Mouse (Mus musculus) left cerebral cortex, postnatal 14 days (tissue): ENCODE measurements around the gene Arl5c. TPM values are rescaled to one million over a fixed set of nuclear protein-coding genes. Genes with fewer than 3 reads are reported as not detected.
A peak's percentile ranks its signal among the peaks of the same experiment; 100 is the strongest.
"Not testable (repeated sequence)": the region's sequence is repeated elsewhere in the genome, so short reads cannot be mapped to it uniquely, and the experiment has no call there.

Experiments used
- DNase-seq, 2 experiments: peaks; one replicate each; pipeline ENCODE4 v3.0.0; 2021 to 2022; ENCODE audit warnings: low spot score in 2 of 2, mixed read lengths in 1 of 2
- intact Hi-C: fragments of 180-260 bp; cut with DNase I; formaldehyde crosslinking; loops from one replicate; pipeline ENCODE4 v1.15.1; 2025
- microRNA-seq, 2 experiments: library from miRNA; unstranded; fragments of <30 nt; microRNA quantifications; one replicate each; pipeline ENCODE4 v1.2.0; 2022
- total RNA-seq, 2 experiments: library from RNA; stranded (reverse); gene quantifications; 2 replicates each; pipeline ENCODE4 v1.2.3; 2021

The Arl5c gene
- total RNA-seq, 2 experiments from 2014 or later = 2.2 to 2.3 TPM

- DNase-seq = no peak
These were observed 48.6 kb downstream of the Arl5c start for GRCm38 (mm10) chr11:97947426-97947825.

GRCm38 (mm10) chr11:97945738-97946289 lies 50.2 kb downstream of the Arl5c start:
- intact Hi-C loops = not testable (repeated sequence)

More at GRCm38 (mm10) chr11:97947426-97947825, 48.6 kb downstream of the Arl5c start:
- intact Hi-C loops = no loop called here

GRCm38 (mm10) chr11:97945031-97945430 lies 51.0 kb downstream of the Arl5c start:
- DNase-seq = peak in 1 of 2 experiments; percentile 65
- intact Hi-C loops = no loop called here

More at GRCm38 (mm10) chr11:97945738-97946289, 50.2 kb downstream of the Arl5c start:
- DNase-seq = not testable (repeated sequence)

- intact Hi-C loops = no loop called here
- no peak for DNase-seq
These were observed 52.7 kb downstream of the Arl5c start for GRCm38 (mm10) chr11:97943256-97943655.

GRCm38 (mm10) chr11:97942420-97943111 lies 53.4 kb downstream of the Arl5c start:
- DNase-seq = no peak
- intact Hi-C loops = no loop called here

Small RNAs within 50 kb of the gene (microRNA-seq; reads per million reads assigned to microRNA genes)
- gene Gm22461 = 0 reads per million in 2 experiments
- gene Gm27597 = 0 reads per million in 2 experiments

Other genes with a start within 250 kb of the Arl5c start
- 10 to 100 TPM; 20.3 to 21.3 TPM for gene Cwc25, start 229.6 kb downstream of the Arl5c start, total RNA-seq
- 1 to 10 TPM in 1 of 2 experiments, not detected in 1; 1.0 TPM for gene 1700001P01Rik, start 220.3 kb downstream of the Arl5c start, total RNA-seq
- 100 to 1,000 TPM; 342 to 343 TPM for gene Rpl23, start 213.7 kb downstream of the Arl5c start, total RNA-seq
- 100 to 1,000 TPM; 189 to 204 TPM for gene Lasp1, start 197.2 kb downstream of the Arl5c start, total RNA-seq
- gene B230217C12Rik, start 155.4 kb downstream of the Arl5c start, total RNA-seq = 10 to 100 TPM; 48.5 to 52.8 TPM
- gene Fbxo47, start 112.0 kb downstream of the Arl5c start, total RNA-seq = under 1 TPM; 0.86 to 0.99 TPM
- 10 to 100 TPM in 1 of 2 experiments, 1 to 10 TPM in 1; 9.8 to 14.9 TPM for gene Plxdc1, start 9.7 kb downstream of the Arl5c start, total RNA-seq
- gene Cacnb1, start 26.9 kb upstream of the Arl5c start, total RNA-seq = 100 to 1,000 TPM; 150 TPM
- 100 to 1,000 TPM; 536 to 545 TPM for gene Rpl19, start 30.5 kb upstream of the Arl5c start, total RNA-seq
- 10 to 100 TPM; 27.7 to 28.0 TPM for gene Stac2, start 57.3 kb upstream of the Arl5c start, total RNA-seq
- 10 to 100 TPM; 31.1 to 35.7 TPM for gene Fbxl20, start 154.2 kb upstream of the Arl5c start, total RNA-seq
- 10 to 100 TPM; 46.9 to 52.8 TPM for gene Med1, start 197.1 kb upstream of the Arl5c start, total RNA-seq
- 10 to 100 TPM; 34.2 to 34.8 TPM for gene Cdk12, start 206.9 kb upstream of the Arl5c start, total RNA-seq